Mouse (Mus musculus): ENCODE measurements around the gene Nfatc3. TPM values are rescaled to one million over a fixed set of nuclear protein-coding genes. Genes with fewer than 3 reads are reported as not detected.

Gene Nfatc3
- polyA plus RNA-seq, 1 experiment = 12.6 TPM

- Histone ChIP-seq H3K79me3 (ENCODE audit: low read depth) (no peaks in the 10 kb centered on the region), H3K36me3 (ENCODE audit: control insufficient read depth, insufficient read depth) (peaks cover 27% of the 10 kb centered on the region), H3ac (ENCODE audit: control insufficient read depth, insufficient read length, low read depth) (no peak overlapping the region), H3K79me2 (ENCODE audit: control insufficient read depth, insufficient read depth) (no peaks in the 10 kb centered on the region), H3K27me3 (ENCODE audit: control insufficient read depth, insufficient read depth, insufficient read length) (no peaks in the 10 kb centered on the region), H3K4me3 (ENCODE audit: insufficient read depth, poor library complexity, severe bottlenecking) (no peak overlapping the region)
- TF ChIP-seq MYOG (IDR thresholded peaks at IDR 0.05; ENCODE audit: control insufficient read depth, extremely low read depth, insufficient read length) (no peak), USF1 (IDR thresholded peaks at IDR 0.05; ENCODE audit: low read depth) (no peak)
Measured at GRCm38 (mm10) chr8:106052510-106053089, 6.0 kb upstream of the Nfatc3 start.

- Histone ChIP-seq H3K4me3 (ENCODE audit: insufficient read depth, poor library complexity, severe bottlenecking) (no peak overlapping the region), H3ac (ENCODE audit: control insufficient read depth, insufficient read length, low read depth) (no peak overlapping the region), H3K79me2 (ENCODE audit: control insufficient read depth, insufficient read depth) (no peaks in the 10 kb centered on the region), H3K36me3 (ENCODE audit: control insufficient read depth, insufficient read depth) (peaks cover 27% of the 10 kb centered on the region), H3K79me3 (ENCODE audit: low read depth) (no peaks in the 10 kb centered on the region), H3K27me3 (ENCODE audit: control insufficient read depth, insufficient read depth, insufficient read length) (no peaks in the 10 kb centered on the region)
- no peak for TF ChIP-seq MAX (IDR thresholded peaks at IDR 0.05)
- no peak for TF ChIP-seq MYOG (IDR thresholded peaks at IDR 0.05; ENCODE audit: control insufficient read depth, extremely low read depth, insufficient read length)
- TF ChIP-seq CTCF (IDR thresholded peaks at IDR 0.05; ENCODE audit: control insufficient read depth, insufficient read depth, insufficient read length) = no peak
- no peak for TF ChIP-seq FOSL1 (IDR thresholded peaks at IDR 0.05; ENCODE audit: insufficient read depth, low read length, poor library complexity, severe bottlenecking)
- TF ChIP-seq USF1 (IDR thresholded peaks at IDR 0.05; ENCODE audit: low read depth) = no peak
- TF ChIP-seq CEBPB (IDR thresholded peaks at IDR 0.05; ENCODE audit: low read depth) = no peak
- no peak for TF ChIP-seq MYOD1 (IDR thresholded peaks at IDR 0.05; ENCODE audit: control insufficient read depth, insufficient read length, low read depth)
Measured at GRCm38 (mm10) chr8:106054190-106054811, 4.3 kb upstream of the Nfatc3 start.

- H3K79me3 ChIP-seq (ENCODE audit: low read depth) = peaks cover 2% of the 10 kb centered on the region
- TF ChIP-seq CTCF (IDR thresholded peaks at IDR 0.05; ENCODE audit: control insufficient read depth, insufficient read depth, insufficient read length) (no peak), MYOG (IDR thresholded peaks at IDR 0.05; ENCODE audit: control insufficient read depth, extremely low read depth, insufficient read length) (no peak), CEBPB (IDR thresholded peaks at IDR 0.05; ENCODE audit: low read depth) (no peak), MYOD1 (IDR thresholded peaks at IDR 0.05; ENCODE audit: control insufficient read depth, insufficient read length, low read depth) (no peak)
Measured at GRCm38 (mm10) chr8:106055038-106055437, 3.6 kb upstream of the Nfatc3 start.

GRCm38 (mm10) chr8:106056455-106056982 is 2.1 kb upstream of the Nfatc3 start:
- no peak overlapping the region for H3K4me3 ChIP-seq (ENCODE audit: insufficient read depth, poor library complexity, severe bottlenecking)
- H3K36me3 ChIP-seq (ENCODE audit: control insufficient read depth, insufficient read depth) = peaks cover 16% of the 10 kb centered on the region
- H3K79me3 ChIP-seq (ENCODE audit: low read depth) = peaks cover 17% of the 10 kb centered on the region
- peaks cover 20% of the 10 kb centered on the region for H3K79me2 ChIP-seq (ENCODE audit: control insufficient read depth, insufficient read depth)
- H3ac ChIP-seq (ENCODE audit: control insufficient read depth, insufficient read length, low read depth) = no peak overlapping the region
- no peaks in the 10 kb centered on the region for H3K27me3 ChIP-seq (ENCODE audit: control insufficient read depth, insufficient read depth, insufficient read length)
- TF ChIP-seq CEBPB (IDR thresholded peaks at IDR 0.05; ENCODE audit: low read depth) = no peak
- no peak for TF ChIP-seq CTCF (IDR thresholded peaks at IDR 0.05; ENCODE audit: control insufficient read depth, insufficient read depth, insufficient read length)
- no peak for TF ChIP-seq MYOD1 (IDR thresholded peaks at IDR 0.05; ENCODE audit: control insufficient read depth, insufficient read length, low read depth)
- no peak for TF ChIP-seq FOSL1 (IDR thresholded peaks at IDR 0.05; ENCODE audit: insufficient read depth, low read length, poor library complexity, severe bottlenecking)
- no peak for TF ChIP-seq USF1 (IDR thresholded peaks at IDR 0.05; ENCODE audit: low read depth)
- no peak for TF ChIP-seq MYOG (IDR thresholded peaks at IDR 0.05; ENCODE audit: control insufficient read depth, extremely low read depth, insufficient read length)
- TF ChIP-seq MAX (IDR thresholded peaks at IDR 0.05) = no peak

More at GRCm38 (mm10) chr8:106055038-106055437, 3.6 kb upstream of the Nfatc3 start:
- H3K79me2 ChIP-seq (ENCODE audit: control insufficient read depth, insufficient read depth) = peaks cover 5% of the 10 kb centered on the region
- no peak overlapping the region for H3ac ChIP-seq (ENCODE audit: control insufficient read depth, insufficient read length, low read depth)
- H3K27me3 ChIP-seq (ENCODE audit: control insufficient read depth, insufficient read depth, insufficient read length) = no peaks in the 10 kb centered on the region
- peaks cover 27% of the 10 kb centered on the region for H3K36me3 ChIP-seq (ENCODE audit: control insufficient read depth, insufficient read depth)
- no peak overlapping the region for H3K4me3 ChIP-seq (ENCODE audit: insufficient read depth, poor library complexity, severe bottlenecking)

- Histone ChIP-seq H3K36me3 (ENCODE audit: control insufficient read depth, insufficient read depth) (no peaks in the 10 kb centered on the region), H3K4me3 (ENCODE audit: insufficient read depth, poor library complexity, severe bottlenecking) (peak overlapping the region; percentile 71), H3K27me3 (ENCODE audit: control insufficient read depth, insufficient read depth, insufficient read length) (no peaks in the 10 kb centered on the region), H3K79me2 (ENCODE audit: control insufficient read depth, insufficient read depth) (peaks cover 53% of the 10 kb centered on the region), H3K79me3 (ENCODE audit: low read depth) (peaks cover 50% of the 10 kb centered on the region), H3ac (ENCODE audit: control insufficient read depth, insufficient read length, low read depth) (peak overlapping the region; percentile 74)
- TF ChIP-seq CTCF (IDR thresholded peaks at IDR 0.05; ENCODE audit: control insufficient read depth, insufficient read depth, insufficient read length) (no peak), FOSL1 (IDR thresholded peaks at IDR 0.05; ENCODE audit: insufficient read depth, low read length, poor library complexity, severe bottlenecking) (no peak), USF1 (IDR thresholded peaks at IDR 0.05; ENCODE audit: low read depth) (no peak), MYOG (IDR thresholded peaks at IDR 0.05; ENCODE audit: control insufficient read depth, extremely low read depth, insufficient read length) (no peak), MAX (IDR thresholded peaks at IDR 0.05) (no peak), MYOD1 (IDR thresholded peaks at IDR 0.05; ENCODE audit: control insufficient read depth, insufficient read length, low read depth) (no peak), CEBPB (IDR thresholded peaks at IDR 0.05; ENCODE audit: low read depth) (no peak)
Measured at GRCm38 (mm10) chr8:106059613-106060371, 1.2 kb downstream of the Nfatc3 start.

Measured in C2C12 (cell line).